Mouse (Mus musculus): ENCODE measurements around the gene Lgals12. TPM values are rescaled to one million over a fixed set of nuclear protein-coding genes. Genes with fewer than 3 reads are reported as not detected.

The Lgals12 gene
- polyA plus RNA-seq, 1 experiment from 2014 or later, result 0.34 TPM

- no peak overlapping the region for H3K4me3 ChIP-seq (ENCODE audit: control insufficient read depth in 1 of 2, insufficient read depth in 1 of 2, low read depth in 1 of 2, low read length in 2 of 2)
- ATAC-seq (ENCODE audit: insufficient number of reproducible peaks, insufficient read depth, low FRiP score, low read depth), result no peak
- WGBS, result 40% methylated on average over 4 of the region's 4 CpGs
- H3K4me2 ChIP-seq (ENCODE audit: low read length), result no peak overlapping the region
- H3K27me3 ChIP-seq (ENCODE audit: control insufficient read depth, insufficient read depth, low read length), result no peaks in the 10 kb centered on the region
- no peaks in the 10 kb centered on the region for H3K36me3 ChIP-seq (ENCODE audit: control insufficient read depth, insufficient read depth, low read length)
- no peaks in the 10 kb centered on the region for H3K4me1 ChIP-seq (ENCODE audit: control insufficient read depth in 2 of 2, insufficient read depth in 2 of 2, low read length in 2 of 2)
- H3K27ac ChIP-seq (replicated peaks in 1 of 2; ENCODE audit: control insufficient read depth in 1 of 2, insufficient read depth in 1 of 2, low read depth in 2 of 2, low read length in 2 of 2), result no peak overlapping the region
- H3K9me3 ChIP-seq (ENCODE audit: control insufficient read depth, low read length), result no peaks in the 10 kb centered on the region
- no peak overlapping the region for H3K9ac ChIP-seq (ENCODE audit: low read length)
Observed at GRCm38 (mm10) chr19:7598481-7598880, 8.5 kb downstream of the Lgals12 start.

- Histone ChIP-seq H3K9ac (ENCODE audit: low read length) (no peak overlapping the region), H3K36me3 (ENCODE audit: control insufficient read depth, insufficient read depth, low read length) (no peaks in the 10 kb centered on the region), H3K9me3 (ENCODE audit: control insufficient read depth, low read length) (no peaks in the 10 kb centered on the region), H3K4me1 (ENCODE audit: control insufficient read depth in 2 of 2, insufficient read depth in 2 of 2, low read length in 2 of 2) (peaks cover 3 to 15% of the 10 kb centered on the region in 2 experiments; a peak in 3 of 4 replicates), H3K4me3 (ENCODE audit: control insufficient read depth in 1 of 2, insufficient read depth in 1 of 2, low read depth in 1 of 2, low read length in 2 of 2) (no peak overlapping the region), H3K27me3 (ENCODE audit: control insufficient read depth, insufficient read depth, low read length) (no peaks in the 10 kb centered on the region), H3K27ac (replicated peaks in 1 of 2; ENCODE audit: control insufficient read depth in 1 of 2, insufficient read depth in 1 of 2, low read depth in 2 of 2, low read length in 2 of 2) (no peak overlapping the region), H3K4me2 (ENCODE audit: low read length) (no peak overlapping the region)
- ATAC-seq (ENCODE audit: insufficient number of reproducible peaks, insufficient read depth, low FRiP score, low read depth), result no peak
- WGBS, result 3% methylated on average over 2 of the region's 2 CpGs
Observed at GRCm38 (mm10) chr19:7595534-7595933, 11.5 kb downstream of the Lgals12 start.

GRCm38 (mm10) chr19:7592018-7592417 is 15.0 kb downstream of the Lgals12 start:
- peaks cover 3 to 15% of the 10 kb centered on the region in 2 experiments; a peak in 3 of 4 replicates for H3K4me1 ChIP-seq (ENCODE audit: control insufficient read depth in 2 of 2, insufficient read depth in 2 of 2, low read length in 2 of 2)
- peak; percentile 79 for ATAC-seq (ENCODE audit: insufficient number of reproducible peaks, insufficient read depth, low FRiP score, low read depth)
- H3K4me3 ChIP-seq (ENCODE audit: control insufficient read depth in 1 of 2, insufficient read depth in 1 of 2, low read depth in 1 of 2, low read length in 2 of 2), result no peak overlapping the region
- peaks cover 8% of the 10 kb centered on the region; the same call in 1 of the 2 replicates for H3K9me3 ChIP-seq (ENCODE audit: control insufficient read depth, low read length)
- no peaks in the 10 kb centered on the region for H3K27me3 ChIP-seq (ENCODE audit: control insufficient read depth, insufficient read depth, low read length)
- WGBS, result 18% methylated on average over 3 of the region's 3 CpGs
- H3K27ac ChIP-seq (replicated peaks in 1 of 2; ENCODE audit: control insufficient read depth in 1 of 2, insufficient read depth in 1 of 2, low read depth in 2 of 2, low read length in 2 of 2), result peak overlapping the region; percentile 38 to 75; a peak in 3 of 4 replicates
- H3K36me3 ChIP-seq (ENCODE audit: control insufficient read depth, insufficient read depth, low read length), result peaks cover 10% of the 10 kb centered on the region
- H3K9ac ChIP-seq (ENCODE audit: low read length), result no peak overlapping the region
- no peak overlapping the region for H3K4me2 ChIP-seq (ENCODE audit: low read length)

GRCm38 (mm10) chr19:7590795-7591194 is 16.2 kb downstream of the Lgals12 start:
- no peak overlapping the region for H3K4me3 ChIP-seq (ENCODE audit: control insufficient read depth in 1 of 2, insufficient read depth in 1 of 2, low read depth in 1 of 2, low read length in 2 of 2)
- H3K9ac ChIP-seq (ENCODE audit: low read length), result no peak overlapping the region
- H3K27ac ChIP-seq (replicated peaks in 1 of 2; ENCODE audit: control insufficient read depth in 1 of 2, insufficient read depth in 1 of 2, low read depth in 2 of 2, low read length in 2 of 2), result no peak overlapping the region
- peaks cover 19% of the 10 kb centered on the region for H3K36me3 ChIP-seq (ENCODE audit: control insufficient read depth, insufficient read depth, low read length)
- no peaks in the 10 kb centered on the region for H3K27me3 ChIP-seq (ENCODE audit: control insufficient read depth, insufficient read depth, low read length)
- no peak for ATAC-seq (ENCODE audit: insufficient number of reproducible peaks, insufficient read depth, low FRiP score, low read depth)
- H3K9me3 ChIP-seq (ENCODE audit: control insufficient read depth, low read length), result peaks cover 8% of the 10 kb centered on the region; the same call in 1 of the 2 replicates
- peaks cover 3 to 16% of the 10 kb centered on the region in 2 experiments; a peak in 3 of 4 replicates for H3K4me1 ChIP-seq (ENCODE audit: control insufficient read depth in 2 of 2, insufficient read depth in 2 of 2, low read length in 2 of 2)
- H3K4me2 ChIP-seq (ENCODE audit: low read length), result no peak overlapping the region

- no peaks in the 10 kb centered on the region for H3K27me3 ChIP-seq (ENCODE audit: control insufficient read depth, insufficient read depth, low read length)
- no peak overlapping the region for H3K9ac ChIP-seq (ENCODE audit: low read length)
- H3K4me2 ChIP-seq (ENCODE audit: low read length), result no peak overlapping the region
- no peak for ATAC-seq (ENCODE audit: insufficient number of reproducible peaks, insufficient read depth, low FRiP score, low read depth)
- 51% methylated on average over 6 of the region's 6 CpGs for WGBS
- H3K4me3 ChIP-seq (ENCODE audit: control insufficient read depth in 1 of 2, insufficient read depth in 1 of 2, low read depth in 1 of 2, low read length in 2 of 2), result no peak overlapping the region
- H3K36me3 ChIP-seq (ENCODE audit: control insufficient read depth, insufficient read depth, low read length), result peaks cover 19% of the 10 kb centered on the region
- peak overlapping the region; percentile 27 to 55; a peak in 2 of 4 replicates for H3K27ac ChIP-seq (replicated peaks in 1 of 2; ENCODE audit: control insufficient read depth in 1 of 2, insufficient read depth in 1 of 2, low read depth in 2 of 2, low read length in 2 of 2)
- peaks cover 10 to 28% of the 10 kb centered on the region in 2 experiments for H3K4me1 ChIP-seq (ENCODE audit: control insufficient read depth in 2 of 2, insufficient read depth in 2 of 2, low read length in 2 of 2)
- peaks cover 8% of the 10 kb centered on the region; the same call in 1 of the 2 replicates for H3K9me3 ChIP-seq (ENCODE audit: control insufficient read depth, low read length)
Observed at GRCm38 (mm10) chr19:7585764-7586163, 21.2 kb downstream of the Lgals12 start.

GRCm38 (mm10) chr19:7585279-7585678 is 21.7 kb downstream of the Lgals12 start:
- 67% methylated on average over 8 of the region's 8 CpGs for WGBS
- Histone ChIP-seq H3K36me3 (ENCODE audit: control insufficient read depth, insufficient read depth, low read length) (peaks cover 19% of the 10 kb centered on the region), H3K4me2 (ENCODE audit: low read length) (no peak overlapping the region), H3K9me3 (ENCODE audit: control insufficient read depth, low read length) (peaks cover 8% of the 10 kb centered on the region; the same call in 1 of the 2 replicates), H3K4me1 (ENCODE audit: control insufficient read depth in 2 of 2, insufficient read depth in 2 of 2, low read length in 2 of 2) (peaks cover 10 to 26% of the 10 kb centered on the region in 2 experiments), H3K9ac (ENCODE audit: low read length) (no peak overlapping the region), H3K27ac (replicated peaks in 1 of 2; ENCODE audit: control insufficient read depth in 1 of 2, insufficient read depth in 1 of 2, low read depth in 2 of 2, low read length in 2 of 2) (peak overlapping the region; percentile 48 to 55; a peak in 2 of 4 replicates), H3K27me3 (ENCODE audit: control insufficient read depth, insufficient read depth, low read length) (no peaks in the 10 kb centered on the region), H3K4me3 (ENCODE audit: control insufficient read depth in 1 of 2, insufficient read depth in 1 of 2, low read depth in 1 of 2, low read length in 2 of 2) (no peak overlapping the region)
- ATAC-seq (ENCODE audit: insufficient number of reproducible peaks, insufficient read depth, low FRiP score, low read depth), result no peak

- Histone ChIP-seq H3K9me3 (ENCODE audit: control insufficient read depth, low read length) (peaks cover 5% of the 10 kb centered on the region; the same call in 1 of the 2 replicates), H3K4me2 (ENCODE audit: low read length) (0 out of 2 replicates have a peak overlapping the region, but pooled peaks have one; percentile 5), H3K27me3 (ENCODE audit: control insufficient read depth, insufficient read depth, low read length) (no peaks in the 10 kb centered on the region), H3K9ac (ENCODE audit: low read length) (no peak overlapping the region), H3K27ac (replicated peaks in 1 of 2; ENCODE audit: control insufficient read depth in 1 of 2, insufficient read depth in 1 of 2, low read depth in 2 of 2, low read length in 2 of 2) (peak overlapping the region in 1 of 2 experiments; percentile 44; a peak in 1 of 4 replicates), H3K36me3 (ENCODE audit: control insufficient read depth, insufficient read depth, low read length) (peaks cover 34% of the 10 kb centered on the region), H3K4me3 (ENCODE audit: control insufficient read depth in 1 of 2, insufficient read depth in 1 of 2, low read depth in 1 of 2, low read length in 2 of 2) (no peak overlapping the region), H3K4me1 (ENCODE audit: control insufficient read depth in 2 of 2, insufficient read depth in 2 of 2, low read length in 2 of 2) (peaks cover 10 to 26% of the 10 kb centered on the region in 2 experiments)
- no peak for ATAC-seq (ENCODE audit: insufficient number of reproducible peaks, insufficient read depth, low FRiP score, low read depth)
- WGBS, result 84% methylated on average over 3 of the region's 3 CpGs
Observed at GRCm38 (mm10) chr19:7583599-7583998, 23.4 kb downstream of the Lgals12 start.

GRCm38 (mm10) chr19:7583101-7583500 is 23.9 kb downstream of the Lgals12 start:
- Histone ChIP-seq H3K27me3 (ENCODE audit: control insufficient read depth, insufficient read depth, low read length) (no peaks in the 10 kb centered on the region), H3K4me3 (ENCODE audit: control insufficient read depth in 1 of 2, insufficient read depth in 1 of 2, low read depth in 1 of 2, low read length in 2 of 2) (no peak overlapping the region), H3K9ac (ENCODE audit: low read length) (no peak overlapping the region), H3K4me2 (ENCODE audit: low read length) (peak overlapping the region; percentile 5; the same call in 1 of the 2 replicates), H3K27ac (replicated peaks in 1 of 2; ENCODE audit: control insufficient read depth in 1 of 2, insufficient read depth in 1 of 2, low read depth in 2 of 2, low read length in 2 of 2) (peak overlapping the region; percentile 44 to 54; a peak in 3 of 4 replicates), H3K36me3 (ENCODE audit: control insufficient read depth, insufficient read depth, low read length) (peaks cover 35% of the 10 kb centered on the region), H3K4me1 (ENCODE audit: control insufficient read depth in 2 of 2, insufficient read depth in 2 of 2, low read length in 2 of 2) (peaks cover 10 to 26% of the 10 kb centered on the region in 2 experiments), H3K9me3 (ENCODE audit: control insufficient read depth, low read length) (peaks cover 2% of the 10 kb centered on the region; the same call in 1 of the 2 replicates)
- WGBS, result 23% methylated on average over 7 of the region's 7 CpGs
- no peak for ATAC-seq (ENCODE audit: insufficient number of reproducible peaks, insufficient read depth, low FRiP score, low read depth)

Measured in heart, embryonic 14.5 days (tissue).